Mouse (Mus musculus) erythroblast, embryonic 14.5 days (primary cell): ENCODE results near the gene Eif5a.

Experiments
- GATA1 ChIP-seq: IDR thresholded peaks from 2 replicates; pipeline ENCODE4 v1.6.1; 2012; ENCODE audit warnings: low read length, inconsistent platforms, mixed read lengths
- TAL1 ChIP-seq: IDR thresholded peaks from 3 replicates; pipeline ENCODE4 v1.6.1; 2012; ENCODE audit warnings: low read length, inconsistent platforms, mixed read lengths

- TF ChIP-seq TAL1 (no peak), GATA1 (no peak)
Observed at GRCm38 (mm10) chr11:69948763-69949150, 27.0 kb upstream of the Eif5a start.
